Mouse (Mus musculus) forebrain, embryonic 14.5 days (tissue): ENCODE results near the gene Reps2. TPM values are rescaled to one million over a fixed set of nuclear protein-coding genes. Genes with fewer than 3 reads are reported as not detected.
A peak's percentile ranks its signal among the peaks of the same experiment; 100 is the strongest.

Source experiments
- ATAC-seq: fragments of 200-750 bp; cut with Nextera tagmentation; 2 replicates; pipeline ENCODE4 v1.8.0; 2017; ENCODE audit warnings: mild to moderate bottlenecking, moderate library complexity
- DNase-seq: peaks from one replicate; pipeline ENCODE4 v3.0.0-alpha.2; 2015; ENCODE audit warnings: low spot score
- H3K27ac ChIP-seq: fragments of 300-500 bp; sonication (generic); 2 replicates; pipeline ENCODE4 v1.5.1; 2014; ENCODE audit warnings: low read depth, mild to moderate bottlenecking, control low read depth, low read length, moderate library complexity
- H3K27me3 ChIP-seq: fragments of 300-500 bp; sonication (generic); replicated peaks from 2 replicates; pipeline ENCODE4 v1.6.1; 2014; ENCODE audit warnings: low read length, control low read depth, mixed read lengths; ENCODE audit not compliant: control insufficient read depth, insufficient read depth
- H3K36me3 ChIP-seq: fragments of 300-500 bp; sonication (generic); 2 replicates; pipeline ENCODE4 v1.6.1; 2014; ENCODE audit warnings: low read length, control low read depth; ENCODE audit not compliant: control insufficient read depth, insufficient read depth
- H3K4me1 ChIP-seq: fragments of 300-500 bp; sonication (generic); 2 replicates; pipeline ENCODE4 v1.6.1; 2014; ENCODE audit warnings: antibody characterized with exemption, low read length, control low read depth; ENCODE audit not compliant: control insufficient read depth, insufficient read depth
- H3K4me2 ChIP-seq: fragments of 300-500 bp; sonication (generic); 2 replicates; pipeline ENCODE4 v1.6.1; 2014; ENCODE audit warnings: mild to moderate bottlenecking, control low read depth, low read length
- H3K4me3 ChIP-seq: fragments of 300-500 bp; sonication (generic); 2 replicates; pipeline ENCODE4 v1.5.1; 2014; ENCODE audit warnings: low read depth, low read length, control low read depth
- H3K9ac ChIP-seq: fragments of 300-500 bp; sonication (generic); 2 replicates; pipeline ENCODE4 v1.6.1; 2014; ENCODE audit warnings: mild to moderate bottlenecking, low read length, control low read depth, moderate library complexity
- H3K9me3 ChIP-seq: fragments of 300-500 bp; sonication (generic); replicated peaks from 2 replicates; pipeline ENCODE4 v1.6.1; 2016; ENCODE audit warnings: low read length, control low read depth, mixed read lengths; ENCODE audit not compliant: control insufficient read depth
- WGBS: fragments of 180-500 bp; shearing (Covaris S2); extraction: QIAGEN DNeasy Blood & Tissue Kit; methylation state at CpG from one replicate; pipeline ENCODE4 v1.1.7; 2014; 5-methylcytosine and 5-hydroxymethylcytosine counted together
- polyA plus RNA-seq: library from polyadenylated mRNA; unstranded; fragments of >200 nt; fragmentation: Nextera tagmentation; extraction: Ambion mirVana; gene quantifications from 2 replicates; pipeline ENCODE4 v1.2.1, GENCODE M21; 2014

The Reps2 gene
- polyA plus RNA-seq, 1 experiment from 2014 or later = 2.2 TPM

GRCm38 (mm10) chrX:162606113-162606512, 37.3 kb downstream of the Reps2 start:
- Histone ChIP-seq H3K36me3 (no peaks in the 10 kb centered on the region), H3K9me3 (no peaks in the 10 kb centered on the region), H3K9ac (no peak overlapping the region), H3K27ac (no peak overlapping the region), H3K27me3 (no peaks in the 10 kb centered on the region), H3K4me1 (no peaks in the 10 kb centered on the region), H3K4me2 (no peak overlapping the region), H3K4me3 (no peak overlapping the region)
- ATAC-seq (no peak), DNase-seq (no peak)
- WGBS = 86% methylated on average over 2 of the region's 2 CpGs

GRCm38 (mm10) chrX:162599666-162600065, 43.8 kb downstream of the Reps2 start:
- DNase-seq = no peak
- whole genome bisulfite sequencing = 82% methylated on average over 3 of the region's 3 CpGs
- no peak for ATAC-seq

GRCm38 (mm10) chrX:162591005-162591801, 52.2 kb downstream of the Reps2 start:
- no peak overlapping the region for H3K27ac ChIP-seq
- H3K9ac ChIP-seq = no peak overlapping the region
- H3K27me3 ChIP-seq = 0 out of 2 replicates have a peak, but pooled peaks cover 3% of the 10 kb centered on the region
- no peaks in the 10 kb centered on the region for H3K4me1 ChIP-seq
- WGBS = 51% methylated on average over 8 of the region's 8 CpGs
- no peak overlapping the region for H3K4me2 ChIP-seq
- DNase-seq (no peak), ATAC-seq (no peak)
- H3K4me3 ChIP-seq = no peak overlapping the region
- no peaks in the 10 kb centered on the region for H3K36me3 ChIP-seq
- H3K9me3 ChIP-seq = no peaks in the 10 kb centered on the region

More at GRCm38 (mm10) chrX:162599666-162600065, 43.8 kb downstream of the Reps2 start:
- no peak overlapping the region for H3K27ac ChIP-seq
- H3K9me3 ChIP-seq = no peaks in the 10 kb centered on the region
- H3K4me2 ChIP-seq = no peak overlapping the region
- no peaks in the 10 kb centered on the region for H3K27me3 ChIP-seq
- no peak overlapping the region for H3K9ac ChIP-seq
- no peaks in the 10 kb centered on the region for H3K36me3 ChIP-seq
- no peaks in the 10 kb centered on the region for H3K4me1 ChIP-seq
- no peak overlapping the region for H3K4me3 ChIP-seq

- Histone ChIP-seq H3K9ac (no peak overlapping the region), H3K4me1 (no peaks in the 10 kb centered on the region), H3K36me3 (no peaks in the 10 kb centered on the region), H3K27ac (no peak overlapping the region), H3K9me3 (no peaks in the 10 kb centered on the region), H3K27me3 (0 out of 2 replicates have a peak, but pooled peaks cover 3% of the 10 kb centered on the region), H3K4me3 (no peak overlapping the region), H3K4me2 (no peak overlapping the region)
- ATAC-seq (no peak), DNase-seq (no peak)
- WGBS = 83% methylated on average over 6 of the region's 6 CpGs
Observed at GRCm38 (mm10) chrX:162590145-162590790, 53.2 kb downstream of the Reps2 start.

GRCm38 (mm10) chrX:162589173-162589805, 54.2 kb downstream of the Reps2 start:
- Histone ChIP-seq H3K9me3 (no peaks in the 10 kb centered on the region), H3K4me2 (no peak overlapping the region), H3K27ac (no peak overlapping the region), H3K4me3 (no peak overlapping the region), H3K36me3 (no peaks in the 10 kb centered on the region), H3K27me3 (0 out of 2 replicates have a peak, but pooled peaks cover 3% of the 10 kb centered on the region), H3K9ac (no peak overlapping the region), H3K4me1 (no peaks in the 10 kb centered on the region)
- WGBS = 89% methylated on average over 3 of the region's 3 CpGs
- ATAC-seq = no peak
- DNase-seq = no peak

- DNase-seq (peak; percentile 63), ATAC-seq (peak; percentile 54; the same call in 1 of the 2 replicates)
- WGBS = 46% methylated on average over 3 of the region's 3 CpGs
- peak overlapping the region; percentile 6; the same call in 1 of the 2 replicates for H3K27ac ChIP-seq
- no peak overlapping the region for H3K4me3 ChIP-seq
- H3K27me3 ChIP-seq = no peaks in the 10 kb centered on the region
- no peak overlapping the region for H3K4me2 ChIP-seq
- no peaks in the 10 kb centered on the region for H3K36me3 ChIP-seq
- H3K9ac ChIP-seq = no peak overlapping the region
- no peaks in the 10 kb centered on the region for H3K9me3 ChIP-seq
- H3K4me1 ChIP-seq = no peaks in the 10 kb centered on the region
Observed at GRCm38 (mm10) chrX:162584349-162584748, 59.1 kb downstream of the Reps2 start.

GRCm38 (mm10) chrX:162580521-162580920, 62.9 kb downstream of the Reps2 start:
- Histone ChIP-seq H3K27ac (no peak overlapping the region), H3K9me3 (no peaks in the 10 kb centered on the region), H3K4me1 (no peaks in the 10 kb centered on the region), H3K27me3 (no peaks in the 10 kb centered on the region), H3K4me3 (no peak overlapping the region), H3K36me3 (no peaks in the 10 kb centered on the region), H3K9ac (no peak overlapping the region), H3K4me2 (no peak overlapping the region)
- ATAC-seq (no peak), DNase-seq (no peak)
- WGBS = 65% methylated on average over 3 of the region's 3 CpGs

- H3K4me3 ChIP-seq = no peak overlapping the region
- 82% methylated on average over 2 of the region's 2 CpGs for WGBS
- ATAC-seq = no peak
Observed at GRCm38 (mm10) chrX:162568439-162568838, 75.0 kb downstream of the Reps2 start.

More at GRCm38 (mm10) chrX:162568439-162568838, 75.0 kb downstream of the Reps2 start:
- no peak for DNase-seq
- Histone ChIP-seq H3K4me1 (no peaks in the 10 kb centered on the region), H3K9me3 (no peaks in the 10 kb centered on the region), H3K27ac (no peak overlapping the region), H3K36me3 (no peaks in the 10 kb centered on the region), H3K9ac (no peak overlapping the region), H3K27me3 (no peaks in the 10 kb centered on the region), H3K4me2 (no peak overlapping the region)
